Mouse (Mus musculus): ENCODE data around the gene Plcb1. TPM values are rescaled to one million over a fixed set of nuclear protein-coding genes. Genes with fewer than 3 reads are reported as not detected.

The Plcb1 gene
- total RNA-seq, 1 experiment, result 0.89 TPM

GRCm38 (mm10) chr2:134763406-134763990, 22.4 kb upstream of the Plcb1 start:
- Histone ChIP-seq H3K9me3 (ENCODE audit: control insufficient read depth, insufficient read depth, low read depth, low read length) (no peaks in the 10 kb centered on the region), H3K9ac (ENCODE audit: insufficient read depth, low read depth, low read length, poor library complexity, severe bottlenecking) (no peak overlapping the region), H3K4me3 (ENCODE audit: insufficient read depth in 1 of 2, low read depth in 1 of 2, low read length in 2 of 2, poor library complexity in 1 of 2, severe bottlenecking in 1 of 2) (no peak overlapping the region), H3K36me3 (ENCODE audit: control insufficient read depth, insufficient read depth, low read length, poor library complexity, severe bottlenecking) (no peaks in the 10 kb centered on the region), H3K27ac (ENCODE audit: insufficient read depth, low read depth, low read length, poor library complexity, severe bottlenecking) (no peak overlapping the region), H3K4me1 (ENCODE audit: control insufficient read depth in 2 of 2, insufficient read depth in 2 of 2, low read length in 2 of 2, poor library complexity in 1 of 2) (no peaks in the 10 kb centered on the region)
- TF ChIP-seq HCFC1 (IDR thresholded peaks at IDR 0.05; ENCODE audit: borderline replicate concordance, insufficient read depth, low read length) (no peak), ZC3H11A (IDR thresholded peaks at IDR 0.05; ENCODE audit: borderline replicate concordance, low read depth, low read length) (no peak), CHD2 (IDR thresholded peaks at IDR 0.05; ENCODE audit: low read depth, low read length) (no peak), MAFK (IDR thresholded peaks at IDR 0.05; ENCODE audit: insufficient read depth, low read depth, low read length) (no peak), ZNF384 (IDR thresholded peaks at IDR 0.05; ENCODE audit: low read depth, low read length) (no peak)
- DNase-seq (ENCODE audit: low read depth, low spot score), result no peak
- in situ Hi-C loops (cut with MboI; ENCODE audit: low sequenced_read_pairs in 2 of 2, unreplicated experiment in 2 of 2), result no loop called here

DNA sequence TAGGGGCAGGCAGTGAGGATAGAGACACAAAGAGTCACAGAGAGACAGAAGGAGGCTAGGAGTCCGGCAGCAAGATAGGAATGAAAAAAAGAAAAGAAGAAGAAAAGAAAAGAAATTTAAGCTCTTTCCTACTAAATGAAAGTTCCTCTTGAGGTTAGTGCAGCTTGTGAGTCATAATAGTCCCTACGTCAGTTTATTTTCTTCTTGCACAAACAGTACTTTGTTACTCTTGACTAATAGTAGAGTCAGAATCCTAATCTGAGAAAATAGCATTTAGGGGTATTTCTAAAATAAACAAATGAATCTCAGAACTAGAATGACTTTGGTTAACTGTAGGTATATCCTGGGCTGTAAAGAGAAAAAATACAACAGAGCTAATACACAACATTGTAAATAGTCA, 21.4 kb upstream of the Plcb1 start:
- no peak overlapping the region for H3K27ac ChIP-seq (ENCODE audit: insufficient read depth, low read depth, low read length, poor library complexity, severe bottlenecking)
- in situ Hi-C loops (cut with MboI; ENCODE audit: low sequenced_read_pairs in 2 of 2, unreplicated experiment in 2 of 2), result no loop called here
- H3K9ac ChIP-seq (ENCODE audit: insufficient read depth, low read depth, low read length, poor library complexity, severe bottlenecking), result no peak overlapping the region
- H3K9me3 ChIP-seq (ENCODE audit: control insufficient read depth, insufficient read depth, low read depth, low read length), result no peaks in the 10 kb centered on the region
- TF ChIP-seq HCFC1 (IDR thresholded peaks at IDR 0.05; ENCODE audit: borderline replicate concordance, insufficient read depth, low read length), result no peak
- TF ChIP-seq MAFK (IDR thresholded peaks at IDR 0.05; ENCODE audit: insufficient read depth, low read depth, low read length), result no peak
- no peak for TF ChIP-seq CHD2 (IDR thresholded peaks at IDR 0.05; ENCODE audit: low read depth, low read length)
- no peak for TF ChIP-seq ZNF384 (IDR thresholded peaks at IDR 0.05; ENCODE audit: low read depth, low read length)
- TF ChIP-seq ZC3H11A (IDR thresholded peaks at IDR 0.05; ENCODE audit: borderline replicate concordance, low read depth, low read length), result no peak
- H3K4me3 ChIP-seq (ENCODE audit: insufficient read depth in 1 of 2, low read depth in 1 of 2, low read length in 2 of 2, poor library complexity in 1 of 2, severe bottlenecking in 1 of 2), result no peak overlapping the region
- DNase-seq (ENCODE audit: low read depth, low spot score), result no peak
- no peaks in the 10 kb centered on the region for H3K36me3 ChIP-seq (ENCODE audit: control insufficient read depth, insufficient read depth, low read length, poor library complexity, severe bottlenecking)
- no peaks in the 10 kb centered on the region for H3K4me1 ChIP-seq (ENCODE audit: control insufficient read depth in 2 of 2, insufficient read depth in 2 of 2, low read length in 2 of 2, poor library complexity in 1 of 2)

- H3K27ac ChIP-seq (ENCODE audit: insufficient read depth, low read depth, low read length, poor library complexity, severe bottlenecking), result no peak overlapping the region
- in situ Hi-C loops (cut with MboI; ENCODE audit: low sequenced_read_pairs in 2 of 2, unreplicated experiment in 2 of 2), result loop anchor here in 1 of 2 experiments (10.0 kb wide), 1 partner anchor 545 kb away; no protein-coding TSS in a partner anchor
- no peak for TF ChIP-seq CHD2 (IDR thresholded peaks at IDR 0.05; ENCODE audit: low read depth, low read length)
- TF ChIP-seq ZNF384 (IDR thresholded peaks at IDR 0.05; ENCODE audit: low read depth, low read length), result no peak
- no peak for TF ChIP-seq HCFC1 (IDR thresholded peaks at IDR 0.05; ENCODE audit: borderline replicate concordance, insufficient read depth, low read length)
- TF ChIP-seq MAFK (IDR thresholded peaks at IDR 0.05; ENCODE audit: insufficient read depth, low read depth, low read length), result no peak
- no peak for TF ChIP-seq ZC3H11A (IDR thresholded peaks at IDR 0.05; ENCODE audit: borderline replicate concordance, low read depth, low read length)
- no peak overlapping the region for H3K9ac ChIP-seq (ENCODE audit: insufficient read depth, low read depth, low read length, poor library complexity, severe bottlenecking)
- no peak for DNase-seq (ENCODE audit: low read depth, low spot score)
- no peaks in the 10 kb centered on the region for H3K36me3 ChIP-seq (ENCODE audit: control insufficient read depth, insufficient read depth, low read length, poor library complexity, severe bottlenecking)
- no peaks in the 10 kb centered on the region for H3K9me3 ChIP-seq (ENCODE audit: control insufficient read depth, insufficient read depth, low read depth, low read length)
- H3K4me3 ChIP-seq (ENCODE audit: insufficient read depth in 1 of 2, low read depth in 1 of 2, low read length in 2 of 2, poor library complexity in 1 of 2, severe bottlenecking in 1 of 2), result no peak overlapping the region
- H3K4me1 ChIP-seq (ENCODE audit: control insufficient read depth in 2 of 2, insufficient read depth in 2 of 2, low read length in 2 of 2, poor library complexity in 1 of 2), result no peaks in the 10 kb centered on the region
Measured at GRCm38 (mm10) chr2:134779826-134780225, 6.0 kb upstream of the Plcb1 start.

DNA sequence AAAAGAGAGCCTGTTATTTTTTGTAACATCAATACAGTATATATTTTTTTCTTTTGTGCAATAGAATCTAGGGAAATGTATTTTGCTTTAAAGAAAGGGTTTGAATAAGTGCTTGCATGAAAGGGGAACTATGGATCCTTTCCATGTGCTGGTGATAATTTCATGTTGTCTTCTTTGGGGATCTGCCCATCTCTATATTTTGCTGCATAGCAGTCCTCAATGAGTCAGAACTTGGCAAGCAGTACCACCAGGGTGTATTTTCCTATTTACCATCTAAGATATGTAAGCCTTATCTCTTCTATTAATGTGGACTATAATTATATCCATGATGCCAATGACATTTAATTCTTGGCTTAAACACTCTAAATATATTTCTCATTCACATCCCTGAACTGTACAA, 5.6 kb upstream of the Plcb1 start:
- no peak overlapping the region for H3K27ac ChIP-seq (ENCODE audit: insufficient read depth, low read depth, low read length, poor library complexity, severe bottlenecking)

More for the DNA sequence above, 5.6 kb upstream of the Plcb1 start:
- no peak for DNase-seq (ENCODE audit: low read depth, low spot score)
- H3K4me1 ChIP-seq (ENCODE audit: control insufficient read depth in 2 of 2, insufficient read depth in 2 of 2, low read length in 2 of 2, poor library complexity in 1 of 2), result no peaks in the 10 kb centered on the region
- TF ChIP-seq MAFK (IDR thresholded peaks at IDR 0.05; ENCODE audit: insufficient read depth, low read depth, low read length), result no peak
- no peak for TF ChIP-seq HCFC1 (IDR thresholded peaks at IDR 0.05; ENCODE audit: borderline replicate concordance, insufficient read depth, low read length)
- TF ChIP-seq ZC3H11A (IDR thresholded peaks at IDR 0.05; ENCODE audit: borderline replicate concordance, low read depth, low read length), result no peak
- TF ChIP-seq CHD2 (IDR thresholded peaks at IDR 0.05; ENCODE audit: low read depth, low read length), result no peak
- H3K9ac ChIP-seq (ENCODE audit: insufficient read depth, low read depth, low read length, poor library complexity, severe bottlenecking), result no peak overlapping the region
- in situ Hi-C loops (cut with MboI; ENCODE audit: low sequenced_read_pairs in 2 of 2, unreplicated experiment in 2 of 2), result loop anchor here in 1 of 2 experiments (10.0 kb wide), 1 partner anchor 544 kb away; no protein-coding TSS in a partner anchor
- H3K4me3 ChIP-seq (ENCODE audit: insufficient read depth in 1 of 2, low read depth in 1 of 2, low read length in 2 of 2, poor library complexity in 1 of 2, severe bottlenecking in 1 of 2), result no peak overlapping the region
- no peaks in the 10 kb centered on the region for H3K36me3 ChIP-seq (ENCODE audit: control insufficient read depth, insufficient read depth, low read length, poor library complexity, severe bottlenecking)
- no peaks in the 10 kb centered on the region for H3K9me3 ChIP-seq (ENCODE audit: control insufficient read depth, insufficient read depth, low read depth, low read length)
